Mouse (Mus musculus): ENCODE data around the gene Zfp937.
"Not testable (repeated sequence)": the region's sequence is repeated elsewhere in the genome, so short reads cannot be mapped to it uniquely, and the experiment has no call there.

Gene Zfp937

DNA sequence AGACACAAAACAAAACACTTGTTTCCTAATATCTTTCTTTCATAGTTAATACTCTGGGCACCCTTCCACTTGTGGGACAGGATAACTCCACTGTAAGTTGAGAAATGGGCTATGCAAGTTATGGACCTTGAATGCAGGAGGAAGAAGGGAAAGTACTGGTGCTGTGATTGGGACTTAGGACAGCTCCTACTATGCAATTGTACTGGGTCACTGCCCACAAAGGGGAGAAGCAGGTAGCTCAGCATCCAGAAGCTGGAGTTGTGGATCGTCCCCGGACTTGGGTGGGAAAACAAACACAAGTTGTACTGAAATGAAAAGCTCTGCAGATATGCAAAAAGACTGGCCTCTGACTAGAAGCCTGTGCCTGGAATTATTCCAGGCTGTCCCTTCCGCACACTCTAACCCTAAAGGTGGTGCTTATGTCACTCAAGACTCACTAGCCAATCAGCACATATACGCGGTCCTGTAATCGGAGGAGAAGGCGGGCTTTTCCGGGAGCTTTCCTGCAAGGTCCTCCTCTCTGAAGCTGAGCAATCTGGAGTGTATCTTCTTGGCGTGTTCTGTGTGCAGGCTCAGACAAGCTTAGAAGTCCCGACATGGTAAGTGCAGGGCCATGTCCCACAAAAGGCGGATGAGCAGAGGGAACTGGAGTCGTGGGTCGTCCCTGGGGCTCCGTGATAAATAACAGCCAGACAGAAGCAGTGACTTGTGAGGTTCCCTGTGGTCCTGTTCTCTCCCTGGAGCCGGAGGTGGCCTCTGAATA, at the start of gene Zfp937:
Gene Zfp937, plus strand, starts transcription at position 474 of the 763 bp plus-strand sequence.
- peak; percentile 17 for DNase-seq (ENCODE audit: low read depth, low spot score)

DNA sequence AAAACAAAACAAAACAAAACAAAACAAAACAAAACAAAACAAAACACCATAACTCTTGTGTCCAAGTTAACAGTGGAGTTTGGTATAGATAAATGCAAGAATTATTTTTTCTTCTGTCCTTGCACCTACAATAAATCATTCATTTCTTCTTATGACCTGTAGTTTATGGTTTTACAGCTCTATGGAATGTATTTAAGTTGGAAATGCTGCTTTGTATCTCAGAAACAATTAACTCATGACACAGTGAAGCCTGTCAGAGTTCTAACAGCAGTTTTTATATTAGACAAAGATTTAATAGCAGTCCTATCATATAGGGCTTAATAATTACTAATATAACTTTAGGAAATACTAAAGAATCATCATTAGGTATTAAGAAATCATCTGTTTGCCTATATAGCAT, 44.0 kb upstream of the Zfp937 start:
- no peak for DNase-seq (ENCODE audit: low read depth, low spot score)

DNA sequence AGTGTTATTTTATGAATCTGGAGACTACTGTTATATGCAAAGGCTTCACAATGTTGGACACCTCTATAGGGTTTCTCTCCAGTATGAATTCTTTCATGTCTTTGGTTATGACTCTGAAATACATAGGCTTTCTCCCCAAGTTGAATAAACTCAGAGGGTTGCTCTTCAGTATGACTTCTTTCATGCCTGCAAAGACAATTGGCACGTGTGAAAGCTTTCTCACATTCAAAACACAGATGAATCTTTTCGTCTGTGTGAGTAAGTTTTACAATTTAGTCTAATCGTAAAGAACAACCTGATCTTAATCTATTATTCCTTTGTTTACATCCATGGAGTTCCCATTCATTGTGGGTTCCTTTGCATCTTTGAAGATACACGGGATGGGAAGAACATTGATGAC, 38.3 kb upstream of the Zfp937 start, which contains the start of gene Gm10770:
Gene Gm10770, minus strand, starts transcription at position 101 of the 400 bp plus-strand sequence.
- DNase-seq (ENCODE audit: low read depth, low spot score) = not testable (repeated sequence)

DNA sequence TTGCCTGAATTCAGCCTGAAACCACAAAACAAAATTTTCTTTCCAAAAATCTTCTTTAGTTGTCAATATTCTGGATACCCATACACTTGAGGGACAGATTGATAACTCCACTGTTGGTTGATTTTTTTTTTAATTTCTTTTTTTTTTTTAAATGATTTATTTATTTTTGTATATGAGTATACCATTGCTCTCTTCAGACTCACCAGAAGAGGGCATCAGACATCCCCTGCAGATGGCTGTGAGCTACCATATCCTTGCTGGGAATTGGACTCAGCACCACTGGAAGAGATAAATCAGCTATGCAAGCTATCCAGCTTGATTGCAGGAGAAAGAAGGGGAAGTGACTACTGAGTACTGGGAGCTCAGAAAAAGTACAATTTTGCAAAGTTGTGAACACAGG, 36.8 kb upstream of the Zfp937 start:
- not testable (repeated sequence) for DNase-seq (ENCODE audit: low read depth, low spot score)

DNA sequence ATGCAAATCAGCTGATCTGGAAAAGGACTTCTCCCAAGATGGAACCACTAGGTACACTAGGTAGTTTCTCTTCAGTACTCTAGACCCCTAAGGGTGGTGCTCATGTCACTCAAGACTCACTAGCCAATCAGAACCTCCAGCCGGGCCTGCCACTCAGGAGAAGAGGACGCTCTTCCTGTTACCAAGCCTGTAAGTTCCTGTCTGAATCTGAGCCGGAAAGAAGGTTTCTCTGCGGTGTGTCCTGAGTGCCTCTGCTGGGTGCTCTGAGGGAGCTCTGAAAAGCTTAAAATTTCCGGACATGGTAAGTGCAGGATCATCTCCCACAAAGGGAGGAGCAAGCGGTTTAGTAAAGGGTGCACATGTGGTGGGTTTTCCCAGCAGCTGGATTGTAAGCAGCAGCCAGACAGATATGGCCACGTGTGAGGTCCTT, 36.3 kb upstream of the Zfp937 start, which contains the start of gene Gm14139:
Gene Gm14139, plus strand, starts transcription at position 186 of the 430 bp plus-strand sequence.
- DNase-seq (ENCODE audit: low read depth, low spot score) = not testable (repeated sequence)

DNA sequence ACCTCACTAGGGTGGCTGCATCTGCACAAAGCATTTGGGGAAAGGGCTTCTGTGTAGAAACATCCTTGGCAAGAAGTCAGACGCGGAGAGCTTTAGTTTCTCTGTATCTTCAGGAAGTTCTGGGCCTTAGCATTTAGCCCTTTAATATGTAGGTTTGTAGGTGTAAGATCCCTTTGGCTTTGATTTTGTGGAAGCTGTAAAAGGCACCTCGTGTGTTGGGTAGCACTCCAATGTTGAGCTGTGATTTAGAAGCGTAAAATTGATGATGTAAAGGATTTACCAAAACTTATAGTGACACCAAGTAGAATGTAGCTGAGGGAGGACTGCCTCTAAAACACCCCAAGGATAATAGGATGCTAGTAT, 471 bp downstream of the Zfp937 start:
- DNase-seq (ENCODE audit: low read depth, low spot score) = not testable (repeated sequence)

DNA sequence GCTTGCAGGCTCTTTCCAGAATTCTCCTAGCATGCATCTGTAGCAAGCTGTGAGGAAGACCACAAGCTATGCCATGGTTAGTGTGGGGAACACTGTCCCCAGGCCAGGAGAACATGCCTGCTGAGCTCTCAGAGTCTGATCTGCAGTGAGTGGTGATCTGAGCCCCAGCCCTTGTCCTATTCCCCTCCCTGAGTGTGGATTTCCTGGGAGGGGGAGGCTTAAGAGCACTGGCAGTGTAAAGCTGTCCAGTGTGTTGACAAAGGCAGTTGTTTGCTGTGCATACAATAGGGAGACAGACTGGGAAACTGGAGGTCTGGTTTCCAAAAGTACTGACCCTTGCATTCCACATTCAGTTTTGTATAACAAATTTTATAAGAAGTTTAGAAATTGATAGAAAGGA, 5.4 kb downstream of the Zfp937 start:
- DNase-seq (ENCODE audit: low read depth, low spot score) = not testable (repeated sequence)

DNA sequence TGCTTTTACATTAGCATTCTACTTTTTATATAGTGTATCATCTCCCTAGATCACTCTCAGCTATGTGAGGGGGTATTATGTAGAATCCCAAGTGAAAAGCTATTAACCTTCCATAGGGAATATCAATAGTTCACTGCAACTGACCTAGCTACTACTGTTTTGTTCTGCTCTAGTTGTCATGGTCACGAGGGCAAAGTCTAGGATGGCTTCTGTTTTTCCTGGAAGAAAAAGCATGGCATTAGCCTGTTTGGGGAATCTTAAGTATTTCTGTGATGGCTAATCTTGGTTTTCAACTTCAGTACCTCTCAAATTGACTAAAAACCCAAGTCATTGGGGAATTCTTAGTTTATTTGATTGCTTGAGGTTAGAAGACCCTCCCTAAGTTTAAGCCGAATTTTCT, 25.3 kb downstream of the Zfp937 start:
- DNase-seq (ENCODE audit: low read depth, low spot score) = no peak

DNA sequence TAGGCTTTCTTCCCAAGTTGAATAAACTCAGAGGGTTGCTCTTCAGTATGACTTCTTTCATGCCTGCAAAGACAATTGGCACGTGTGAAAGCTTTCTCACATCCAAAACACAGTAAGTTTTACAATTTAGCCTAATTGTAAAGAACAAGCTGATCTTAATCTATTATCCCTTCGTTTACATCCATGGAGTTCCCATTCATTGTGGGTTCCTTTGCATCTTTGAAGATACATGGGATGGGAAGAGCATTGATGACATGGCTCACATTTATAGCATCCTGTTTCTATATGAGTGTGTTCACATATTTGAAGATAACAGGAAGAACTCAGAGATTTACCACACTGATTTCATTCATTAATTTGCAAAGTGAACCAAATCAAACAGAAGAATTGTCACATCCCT, 37.6 kb downstream of the Zfp937 start, which contains the start of gene Gm21994:
Gene Gm21994, minus strand, starts transcription at position 101 of the 400 bp plus-strand sequence.
- not testable (repeated sequence) for DNase-seq (ENCODE audit: low read depth, low spot score)

DNA sequence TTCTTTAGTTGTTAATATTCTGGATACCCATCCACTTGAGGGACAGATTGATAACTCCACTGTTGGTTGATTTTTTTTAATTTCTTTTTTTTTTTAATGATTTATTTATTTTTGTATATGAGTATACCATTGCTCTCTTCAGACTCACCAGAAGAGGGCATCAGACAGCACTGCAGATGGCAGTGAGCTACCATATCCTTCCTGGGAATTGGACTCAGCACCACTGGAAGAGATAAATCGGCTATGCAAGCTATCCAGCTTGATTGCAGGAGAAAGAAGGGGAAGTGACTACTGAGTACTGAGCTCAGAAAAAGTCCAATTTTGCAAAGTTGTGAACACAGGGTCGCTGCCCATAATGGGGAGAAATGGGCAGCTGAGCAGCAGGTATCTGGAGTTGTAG, 39.0 kb downstream of the Zfp937 start:
- DNase-seq (ENCODE audit: low read depth, low spot score) = not testable (repeated sequence)

DNA sequence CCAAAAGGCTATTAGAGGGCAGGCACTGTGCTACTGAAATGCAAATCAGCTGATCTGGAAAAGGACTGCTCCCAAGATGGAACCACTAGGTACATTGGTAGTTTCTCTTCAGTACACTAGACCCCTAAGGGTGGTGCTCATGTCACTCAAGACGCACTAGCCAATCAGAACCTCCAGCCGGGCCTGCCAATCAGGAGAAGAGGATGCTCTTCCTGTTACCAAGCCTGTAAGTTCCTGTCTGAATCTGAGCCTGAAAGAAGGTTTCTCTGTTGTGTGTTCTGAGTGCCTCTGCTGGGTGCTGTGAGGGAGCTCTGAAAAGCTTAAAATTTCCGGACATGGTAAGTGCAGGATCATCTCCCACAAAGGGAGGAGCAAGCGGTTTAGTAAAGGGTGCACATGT, 39.4 kb downstream of the Zfp937 start, which contains the start of gene Gm14124:
Gene Gm14124, plus strand, starts transcription at position 227 of the 400 bp plus-strand sequence.
- DNase-seq (ENCODE audit: low read depth, low spot score) = not testable (repeated sequence)
